Comparison of ENCODE assay signal across 8 mouse cellular contexts in genomic region chr12:76708956-76709794, GRCm38 (mm10). TPM values are rescaled to one million over a fixed set of nuclear protein-coding genes. Genes with fewer than 3 reads are reported as not detected.
DNase-seq lines count a peak whose midpoint lies in the region; ATAC-seq lines count a peak whose summit lies in the region.

No protein-coding gene starts in this region.

- peak overlapping the region; percentile 86 for H3K27ac ChIP-seq in hindbrain, embryonic 16.5 days (ENCODE audit: low read depth, low read length)
- H3K27ac ChIP-seq in limb, embryonic 15.5 days, result no peak overlapping the region
- H3K27ac ChIP-seq in midbrain, embryonic 14.5 days (replicated peaks; ENCODE audit: low read depth, low read length), result no peak overlapping the region

- H3K36me3 ChIP-seq in hindbrain, embryonic 16.5 days (ENCODE audit: control insufficient read depth, insufficient read depth, low read length), result no peaks in the 10 kb centered on the region
- H3K36me3 ChIP-seq in limb, embryonic 15.5 days, result no peaks in the 10 kb centered on the region
- no peaks in the 10 kb centered on the region for H3K36me3 ChIP-seq in midbrain, embryonic 14.5 days (ENCODE audit: control insufficient read depth, insufficient read depth, low read length)

- H3K9me3 ChIP-seq in hindbrain, embryonic 16.5 days (ENCODE audit: control insufficient read depth, low read length), result no peaks in the 10 kb centered on the region
- H3K9me3 ChIP-seq in limb, embryonic 15.5 days, result no peaks in the 10 kb centered on the region
- H3K9me3 ChIP-seq in midbrain, embryonic 14.5 days (ENCODE audit: control insufficient read depth, low read length), result no peaks in the 10 kb centered on the region

- peak; percentile 53 for DNase-seq in ovary, postnatal 36 days (ENCODE audit: low spot score)
- DNase-seq in ovary, postnatal 10 days (ENCODE audit: low spot score), result no peak
- peak; percentile 86 to 89 for DNase-seq in cerebellum, postnatal 25 days
- DNase-seq in gastrocnemius, postnatal 10 days, result peak; percentile 70
- DNase-seq in midbrain, embryonic 14.5 days, result peak; percentile 44
- peak; percentile 70 for DNase-seq in testis, postnatal 10 days (ENCODE audit: low spot score)

- H3K27me3 ChIP-seq in hindbrain, embryonic 16.5 days (replicated peaks; ENCODE audit: control insufficient read depth, insufficient read depth, low read length), result peaks cover 6% of the 10 kb centered on the region; the same call in 1 of the 2 replicates
- peaks cover 51% of the 10 kb centered on the region for H3K27me3 ChIP-seq in limb, embryonic 15.5 days
- H3K27me3 ChIP-seq in midbrain, embryonic 14.5 days (ENCODE audit: control insufficient read depth, insufficient read depth, low read length), result peaks cover 27% of the 10 kb centered on the region

- H3K4me1 ChIP-seq in hindbrain, embryonic 16.5 days (ENCODE audit: control insufficient read depth, insufficient read depth, low read depth, low read length), result peaks cover 19% of the 10 kb centered on the region
- peaks cover 18% of the 10 kb centered on the region for H3K4me1 ChIP-seq in limb, embryonic 15.5 days
- H3K4me1 ChIP-seq in midbrain, embryonic 14.5 days (ENCODE audit: control insufficient read depth, insufficient read depth, low read length), result 0 out of 2 replicates have a peak, but pooled peaks cover 7% of the 10 kb centered on the region

- 4% methylated on average over 27 of the region's 34 CpGs for WGBS in hindbrain, embryonic 16.5 days
- 5% methylated on average over 34 of the region's 34 CpGs for WGBS in limb, embryonic 15.5 days
- 4% methylated on average over 33 of the region's 34 CpGs for WGBS in midbrain, embryonic 14.5 days

- H3K4me3 ChIP-seq in hindbrain, embryonic 16.5 days (ENCODE audit: low read length), result peak overlapping the region; percentile 86
- peak overlapping the region; percentile 56 for H3K4me3 ChIP-seq in limb, embryonic 15.5 days
- peak overlapping the region; percentile 71 for H3K4me3 ChIP-seq in midbrain, embryonic 14.5 days (replicated peaks; ENCODE audit: low read depth, low read length)

- ATAC-seq in hindbrain, embryonic 16.5 days, result peak; percentile 66
- peak; percentile 66 for ATAC-seq in limb, embryonic 15.5 days (ENCODE audit: insufficient number of reproducible peaks, low FRiP score, low TSS enrichment, low read depth)
- peak; percentile 47; the same call in 1 of the 2 replicates for ATAC-seq in midbrain, embryonic 14.5 days (ENCODE audit: low FRiP score, low TSS enrichment)

- H3K9ac ChIP-seq in hindbrain, embryonic 16.5 days (ENCODE audit: low read depth, low read length), result peak overlapping the region; percentile 91
- H3K9ac ChIP-seq in limb, embryonic 15.5 days, result peak overlapping the region; percentile 47
- H3K9ac ChIP-seq in midbrain, embryonic 14.5 days (replicated peaks; ENCODE audit: low read length), result peak overlapping the region; percentile 73

- H3K4me2 ChIP-seq in hindbrain, embryonic 16.5 days (ENCODE audit: low read length), result peak overlapping the region; percentile 99
- peak overlapping the region; percentile 100 for H3K4me2 ChIP-seq in limb, embryonic 15.5 days
- H3K4me2 ChIP-seq in midbrain, embryonic 14.5 days (ENCODE audit: low read length), result peak overlapping the region; percentile 100

RNA-seq across cellular contexts. Expression of gene Sptb, which starts 1.2 kb away (rescaled TPM):
- total RNA-seq in gastrocnemius, postnatal 10 days (2021), result 100 to 1,000 TPM; 102 TPM
- 7.0 and 8.4 TPM in 2 replicates for polyA plus RNA-seq in hindbrain, embryonic 16.5 days (2015; fragmentation: Nextera tagmentation; extraction: Ambion mirVana)
- polyA plus RNA-seq in limb, embryonic 15.5 days (2015; fragmentation: Nextera tagmentation; extraction: Ambion mirVana), result 1.4 and 1.5 TPM in 2 replicates
- 4.2 TPM in 2 replicates for polyA plus RNA-seq in midbrain, embryonic 14.5 days (2014; fragmentation: Nextera tagmentation; extraction: Ambion mirVana)

RNA-seq across cellular contexts. Expression of gene Churc1, which starts 56.2 kb away (rescaled TPM):
- total RNA-seq in gastrocnemius, postnatal 10 days (2021), result 10 to 100 TPM; 48.1 to 55.1 TPM
- polyA plus RNA-seq in hindbrain, embryonic 16.5 days (2015; fragmentation: Nextera tagmentation; extraction: Ambion mirVana), result 135 and 139 TPM in 2 replicates
- 108 and 132 TPM in 2 replicates for polyA plus RNA-seq in limb, embryonic 15.5 days (2015; fragmentation: Nextera tagmentation; extraction: Ambion mirVana)
- 103 and 129 TPM in 2 replicates for polyA plus RNA-seq in midbrain, embryonic 14.5 days (2014; fragmentation: Nextera tagmentation; extraction: Ambion mirVana)

RNA-seq across cellular contexts. Expression of gene Fntb, which starts 56.2 kb away (rescaled TPM):
- 10 to 100 TPM; 17.0 to 18.1 TPM for total RNA-seq in gastrocnemius, postnatal 10 days (2021)
- 41.7 and 47.8 TPM in 2 replicates for polyA plus RNA-seq in hindbrain, embryonic 16.5 days (2015; fragmentation: Nextera tagmentation; extraction: Ambion mirVana)
- 47.7 and 48.8 TPM in 2 replicates for polyA plus RNA-seq in limb, embryonic 15.5 days (2015; fragmentation: Nextera tagmentation; extraction: Ambion mirVana)
- polyA plus RNA-seq in midbrain, embryonic 14.5 days (2014; fragmentation: Nextera tagmentation; extraction: Ambion mirVana), result 33.1 and 39.9 TPM in 2 replicates
